Mouse (Mus musculus) kidney, postnatal 0 days (tissue): Measurements from ENCODE around the gene Smad3. TPM values are rescaled to one million over a fixed set of nuclear protein-coding genes. Genes with fewer than 3 reads are reported as not detected.

Experiments used
- ATAC-seq: fragments of 200-750 bp; cut with Nextera tagmentation; replicated peaks from 2 replicates; pipeline ENCODE4 v1.8.0; 2017; ENCODE audit warnings: low read depth, moderate number of reproducible peaks, moderate TSS enrichment, moderate library complexity; ENCODE audit not compliant: low FRiP score
- DNase-seq: peaks from one replicate; pipeline ENCODE4 v3.0.0-alpha.2; 2016; ENCODE audit warnings: low spot score
- H3K27ac ChIP-seq: fragments of 300-500 bp; sonication (generic); 2 replicates; pipeline ENCODE4 v1.5.1; 2014; ENCODE audit warnings: mild to moderate bottlenecking
- H3K27me3 ChIP-seq: fragments of 300-500 bp; sonication (generic); 2 replicates; pipeline ENCODE4 v1.6.1; 2014; ENCODE audit warnings: low read length, mixed read lengths; ENCODE audit not compliant: insufficient read depth
- H3K36me3 ChIP-seq: fragments of 300-500 bp; sonication (generic); 2 replicates; pipeline ENCODE4 v1.6.1; 2014; ENCODE audit warnings: low read length, mixed read lengths; ENCODE audit not compliant: insufficient read depth
- H3K4me1 ChIP-seq: fragments of 300-500 bp; sonication (generic); replicated peaks from 2 replicates; pipeline ENCODE4 v1.6.1; 2014; ENCODE audit warnings: antibody characterized with exemption, low read length, mixed read lengths; ENCODE audit not compliant: insufficient read depth
- H3K4me2 ChIP-seq: fragments of 300-500 bp; sonication (generic); 2 replicates; pipeline ENCODE4 v1.6.1; 2014; ENCODE audit warnings: mild to moderate bottlenecking, low read length, moderate library complexity, mixed read lengths
- H3K4me3 ChIP-seq: fragments of 300-500 bp; sonication (generic); replicated peaks from 2 replicates; pipeline ENCODE4 v1.5.1; 2014; ENCODE audit warnings: low read depth, low read length
- H3K9ac ChIP-seq: fragments of 300-500 bp; sonication (generic); 2 replicates; pipeline ENCODE4 v1.6.1; 2014; ENCODE audit warnings: low read depth, low read length
- H3K9me3 ChIP-seq: fragments of 300-500 bp; sonication (generic); replicated peaks from 2 replicates; pipeline ENCODE4 v1.6.1; 2016; ENCODE audit warnings: low read length, inconsistent platforms, mixed read lengths
- CTCF ChIP-seq: IDR thresholded peaks from 2 replicates; pipeline ENCODE4 v1.5.1; 2016; ENCODE audit warnings: antibody characterized with exemption, low read depth, mild to moderate bottlenecking, moderate library complexity
- WGBS: fragments of 180-500 bp; shearing (Covaris S2); extraction: QIAGEN DNeasy Blood & Tissue Kit; methylation state at CpG from one replicate; pipeline ENCODE4 v1.1.7; 2014; 5-methylcytosine and 5-hydroxymethylcytosine counted together
- polyA plus RNA-seq: library from polyadenylated mRNA; unstranded; fragments of >200 nt; fragmentation: Nextera tagmentation; extraction: Ambion mirVana; gene quantifications from 2 replicates; pipeline ENCODE4 v1.2.1, GENCODE M21; 2015

The Smad3 gene
- polyA plus RNA-seq, 1 experiment from 2014 or later, result 20.0 TPM

DNA sequence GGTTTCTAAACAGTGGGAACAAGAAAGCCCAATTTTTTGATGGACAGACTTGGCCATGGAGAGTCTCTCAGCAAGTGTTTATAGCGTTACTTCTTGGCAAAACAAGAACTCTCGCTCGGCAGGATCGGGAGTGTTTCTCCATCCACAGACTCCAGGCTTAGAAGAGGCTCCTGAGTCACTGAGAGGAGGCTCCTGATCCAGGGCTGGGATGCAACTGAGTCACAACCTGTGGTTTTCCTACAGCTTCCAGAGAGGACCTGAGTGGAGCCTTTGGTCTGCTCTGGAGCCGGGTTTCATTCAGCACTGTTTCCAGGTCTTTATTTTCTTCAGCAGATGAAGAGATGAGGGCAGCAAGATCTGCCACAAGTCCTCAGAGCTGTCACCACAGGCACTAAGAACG is 149.8 kb downstream of the Smad3 start:
- Histone ChIP-seq H3K9ac (no peak overlapping the region), H3K27ac (no peak overlapping the region), H3K4me3 (no peak overlapping the region), H3K4me1 (peaks cover 36% of the 10 kb centered on the region), H3K4me2 (no peak overlapping the region), H3K27me3 (no peaks in the 10 kb centered on the region), H3K9me3 (no peaks in the 10 kb centered on the region), H3K36me3 (no peaks in the 10 kb centered on the region)
- ATAC-seq (no peak), DNase-seq (no peak)
- 79% methylated on average over 6 of the region's 6 CpGs for WGBS
- no peak for TF ChIP-seq CTCF

DNA sequence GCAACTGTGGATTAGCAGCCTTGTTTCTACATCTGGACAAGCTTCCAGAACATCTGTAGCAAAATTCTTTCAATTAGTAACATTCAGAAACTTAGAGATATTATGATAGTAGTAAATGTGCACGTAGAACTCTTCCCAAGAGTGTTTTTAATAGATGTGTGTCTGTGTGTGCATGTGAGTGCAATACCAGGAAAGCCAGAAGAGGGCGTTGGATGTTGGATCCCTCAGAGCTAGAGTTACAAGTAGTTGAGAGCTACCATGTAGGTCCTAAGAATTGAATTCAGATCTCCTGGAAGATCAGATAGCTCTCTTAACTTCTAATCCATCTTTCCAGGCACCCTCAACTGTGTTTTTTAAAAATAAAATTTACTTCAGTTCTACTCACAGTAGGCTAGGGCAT is 151.2 kb downstream of the Smad3 start:
- no peaks in the 10 kb centered on the region for H3K27me3 ChIP-seq
- H3K4me1 ChIP-seq, result peaks cover 25% of the 10 kb centered on the region
- H3K4me2 ChIP-seq, result no peak overlapping the region
- TF ChIP-seq CTCF, result peak; percentile 37
- 78% methylated on average over 2 of the region's 2 CpGs for WGBS
- no peak overlapping the region for H3K9ac ChIP-seq
- H3K27ac ChIP-seq, result no peak overlapping the region
- ATAC-seq (no peak), DNase-seq (no peak)
- no peaks in the 10 kb centered on the region for H3K36me3 ChIP-seq
- no peaks in the 10 kb centered on the region for H3K9me3 ChIP-seq
- H3K4me3 ChIP-seq, result no peak overlapping the region

DNA sequence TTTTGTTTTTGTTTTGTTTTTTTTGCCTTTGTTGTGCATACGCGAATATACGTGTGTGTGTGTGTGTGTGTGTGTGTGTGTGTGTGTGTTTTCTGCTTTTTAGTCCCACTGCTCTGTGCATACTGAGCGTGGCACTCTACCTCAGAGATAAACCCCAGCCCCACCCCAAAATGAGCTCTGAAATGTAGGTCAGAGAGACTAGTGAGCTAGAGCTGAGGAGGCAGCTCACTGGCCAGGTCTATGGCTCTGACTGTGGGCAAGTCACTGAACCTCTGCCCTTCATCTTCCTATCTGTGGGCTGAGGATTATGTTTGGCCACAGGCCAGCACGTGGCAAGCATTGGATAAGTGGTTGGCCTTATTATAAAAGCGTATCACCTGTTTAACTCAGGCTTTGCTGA is 153.9 kb downstream of the Smad3 start:
- TF ChIP-seq CTCF, result no peak
- Histone ChIP-seq H3K27me3 (no peaks in the 10 kb centered on the region), H3K9me3 (no peaks in the 10 kb centered on the region), H3K36me3 (no peaks in the 10 kb centered on the region), H3K4me1 (0 out of 2 replicates have a peak, but pooled peaks cover 9% of the 10 kb centered on the region), H3K27ac (no peak overlapping the region), H3K4me2 (peak overlapping the region; percentile 58; the same call in 1 of the 2 replicates), H3K4me3 (no peak overlapping the region), H3K9ac (no peak overlapping the region)
- 62% methylated on average over 6 of the region's 6 CpGs for WGBS
- ATAC-seq (no peak), DNase-seq (no peak)

DNA sequence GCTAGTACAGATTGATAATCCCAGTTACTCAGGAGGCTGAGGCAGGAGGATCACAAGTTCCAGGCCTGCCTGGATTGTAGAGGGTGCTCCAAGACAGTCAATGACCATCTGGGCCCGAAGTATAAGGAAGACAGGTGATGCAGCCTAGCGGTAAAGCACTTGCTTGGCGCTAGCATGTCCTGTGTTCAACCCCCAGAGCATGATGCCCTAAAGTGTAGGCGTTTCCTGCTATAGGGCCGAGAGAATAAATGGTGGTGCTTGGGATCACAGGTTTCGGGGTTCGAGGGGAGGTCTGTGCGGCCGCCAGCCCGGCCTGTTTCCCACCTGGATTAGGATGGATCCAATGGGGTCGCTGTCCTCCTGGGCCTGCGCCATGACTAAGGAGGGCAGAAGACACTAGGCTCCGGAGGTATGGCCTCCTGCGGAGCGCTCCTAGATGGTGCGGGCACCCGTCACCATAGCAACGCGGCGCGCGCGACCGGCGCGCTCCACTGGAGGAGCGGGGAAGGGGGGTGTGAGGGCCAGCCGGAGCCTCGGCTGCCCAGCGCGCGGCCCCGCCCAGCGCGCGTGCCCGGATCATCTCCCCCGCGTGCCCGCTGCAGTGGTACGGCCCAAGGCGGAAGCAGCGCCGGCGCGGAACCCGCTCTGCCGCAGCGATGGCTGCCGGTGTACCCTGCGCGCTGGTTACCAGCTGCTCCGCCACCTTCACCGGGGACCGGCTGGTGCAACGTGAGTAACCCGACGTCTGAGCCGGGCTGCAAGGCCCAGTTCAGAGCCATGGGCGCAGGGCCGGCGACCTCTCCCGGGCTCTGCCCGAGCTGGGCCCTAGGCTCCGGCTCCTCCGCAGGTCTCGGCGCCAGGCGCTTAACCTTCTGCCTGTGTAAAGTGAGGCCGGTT is 155.5 kb downstream of the Smad3 start, which contains the start of the genes Iqch and Aagab:
TSS of gene Iqch (minus strand) at position 451 of the 897 bp plus-strand sequence.
TSS of gene Aagab (plus strand) at position 618 of the 897 bp plus-strand sequence.
- Histone ChIP-seq H3K4me1 (0 out of 2 replicates have a peak, but pooled peaks cover 9% of the 10 kb centered on the region), H3K27ac (peak within 1 kb of the TSS; percentile 65; the same call in 1 of the 2 replicates), H3K4me2 (peak within 1 kb of the TSS; percentile 58), H3K9ac (peak within 1 kb of the TSS; percentile 85), H3K9me3 (no peaks in the 10 kb centered on the region), H3K4me3 (peak within 1 kb of the TSS; percentile 94), H3K27me3 (no peaks in the 10 kb centered on the region), H3K36me3 (no peaks in the 10 kb centered on the region)
- 2% methylated on average over 68 of the region's 70 CpGs for WGBS
- DNase-seq, result peak; percentile 95
- peak; percentile 98 for ATAC-seq
- TF ChIP-seq CTCF, result no peak

Other genes starting within 250 kb of the Smad3 start
- gene Iqch, start 155.5 kb downstream of the Smad3 start, polyA plus RNA-seq, result 0.08 and 0.11 TPM in 2 replicates
- 29.0 and 32.2 TPM in 2 replicates for gene Aagab, start 155.3 kb downstream of the Smad3 start, polyA plus RNA-seq